Mouse (Mus musculus) cortical plate, adult 2 months (tissue): ENCODE data around the gene Prkaa1.

ENCODE experiments used
- CTCF ChIP-seq: fragments of 200-500 bp; IDR thresholded peaks from 2 replicates; pipeline ENCODE4 v1.5.1; 2011; ENCODE audit warnings: mild to moderate bottlenecking, control low read depth, low read length; ENCODE audit not compliant: insufficient read depth; ENCODE audit errors: extremely low read depth
- POLR2A ChIP-seq: fragments of 200-500 bp; IDR thresholded peaks from 2 replicates; pipeline ENCODE4 v1.6.1; 2011; ENCODE audit warnings: mild to moderate bottlenecking, low read length, control low read depth; ENCODE audit not compliant: insufficient read depth; ENCODE audit errors: extremely low read depth

DNA sequence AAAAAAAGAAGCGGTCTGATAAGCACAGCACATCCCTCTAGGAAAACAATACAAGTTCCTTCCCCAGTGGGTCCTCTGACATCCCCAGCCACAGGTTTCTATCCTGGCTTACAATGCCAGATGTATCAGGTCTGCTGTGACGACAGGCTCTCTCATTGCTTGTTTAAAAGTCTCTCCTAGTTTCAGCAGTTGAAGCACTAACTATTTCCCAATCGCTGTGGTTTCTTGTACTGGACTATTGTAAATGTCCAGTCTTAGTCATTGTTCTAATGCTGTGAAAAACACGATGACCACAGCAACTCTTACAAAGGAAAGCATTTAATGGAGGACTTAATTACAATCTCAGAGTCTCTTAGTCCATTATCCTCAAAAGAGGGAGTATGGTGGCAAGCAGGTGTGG, 17.2 kb upstream of the Prkaa1 start:
- TF ChIP-seq CTCF (no peak), POLR2A (no peak)
